Mouse (Mus musculus) cerebellum, postnatal 14 days (tissue): ENCODE data around the gene Nxpe4.
"Not testable (repeated sequence)": the region's sequence is repeated elsewhere in the genome, so short reads cannot be mapped to it uniquely, and the experiment has no call there.

Experiments used
- DNase-seq, 2 experiments: peaks; one replicate each; pipeline ENCODE4 v3.0.0; 2021; ENCODE audit warnings: mixed read lengths in 2 of 2

Gene Nxpe4

GRCm38 (mm10) chr9:48161505-48162192 lies at the start of gene Nxpe4:
TSS of gene Nxpe4 (plus strand) at chr9:48162023.
- DNase-seq = peak; percentile 92

GRCm38 (mm10) chr9:48126815-48127214 lies 35.0 kb upstream of the Nxpe4 start:
- no peak for DNase-seq

GRCm38 (mm10) chr9:48137507-48137906 lies 24.3 kb upstream of the Nxpe4 start:
- DNase-seq = no peak

GRCm38 (mm10) chr9:48140485-48141411 lies 21.1 kb upstream of the Nxpe4 start:
- DNase-seq = no peak

- DNase-seq = peak; percentile 56 to 70
These were observed 19.2 kb upstream of the Nxpe4 start for GRCm38 (mm10) chr9:48142646-48143045.

GRCm38 (mm10) chr9:48146761-48147160 lies 15.1 kb upstream of the Nxpe4 start:
- no peak for DNase-seq

GRCm38 (mm10) chr9:48166531-48166930 lies 4.7 kb downstream of the Nxpe4 start:
- not testable (repeated sequence) for DNase-seq

- no peak for DNase-seq
These were observed 14.9 kb downstream of the Nxpe4 start for GRCm38 (mm10) chr9:48176764-48177163.

- no peak for DNase-seq
These were observed 19.5 kb downstream of the Nxpe4 start for GRCm38 (mm10) chr9:48181300-48181699.

- no peak for DNase-seq
These were observed 21.0 kb downstream of the Nxpe4 start for GRCm38 (mm10) chr9:48182718-48183414.

GRCm38 (mm10) chr9:48184319-48184718 lies 22.5 kb downstream of the Nxpe4 start:
- peak; percentile 66 to 72 for DNase-seq

GRCm38 (mm10) chr9:48188854-48189253 lies 27.0 kb downstream of the Nxpe4 start:
- no peak for DNase-seq

- DNase-seq = no peak
These were observed 35.6 kb downstream of the Nxpe4 start for GRCm38 (mm10) chr9:48197458-48197884.

- no peak for DNase-seq
These were observed 49.1 kb downstream of the Nxpe4 start for GRCm38 (mm10) chr9:48210970-48211369.

- no peak for DNase-seq
These were observed 50.1 kb downstream of the Nxpe4 start for GRCm38 (mm10) chr9:48211912-48212311.

GRCm38 (mm10) chr9:48214751-48215150 lies 52.9 kb downstream of the Nxpe4 start:
- DNase-seq = no peak

GRCm38 (mm10) chr9:48216091-48217001 lies 54.5 kb downstream of the Nxpe4 start:
- DNase-seq = peak; percentile 25 to 31

GRCm38 (mm10) chr9:48230706-48231105 lies 68.9 kb downstream of the Nxpe4 start:
- DNase-seq = peak; percentile 52 to 74

- no peak for DNase-seq
These were observed 74.6 kb downstream of the Nxpe4 start for GRCm38 (mm10) chr9:48236455-48236854.

- DNase-seq = peak; percentile 38 to 42
These were observed 76.4 kb downstream of the Nxpe4 start for GRCm38 (mm10) chr9:48238153-48238755.

- no peak for DNase-seq
These were observed 77.6 kb downstream of the Nxpe4 start for GRCm38 (mm10) chr9:48239461-48239860.

- no peak for DNase-seq
These were observed 78.6 kb downstream of the Nxpe4 start for GRCm38 (mm10) chr9:48240431-48240830.
